In genomic region chr17:52810773-52811172, GRCm38 (mm10) we compare ENCODE assay signal across 14 mouse cellular contexts.
DNase-seq lines count a peak whose midpoint lies in the region; TF ChIP-seq lines count a peak whose summit lies in the region.
"Had no signal": no experiment of that assay in that cellular context is flagged by ENCODE, and none has a peak within 500 bp of the region (broad histone marks: within the 10 kb centered on the region; RNA-seq: fewer than 3 reads in every experiment).

No protein-coding gene starts in this region.

- WGBS in thymus, adult 2 months: 79% methylated on average over 1 of the region's 1 CpGs

- no peak overlapping the region for H3K27ac ChIP-seq in thymus, adult 2 months (ENCODE audit: control insufficient read depth, insufficient read depth, low read length)
- H3K27ac ChIP-seq: embryonic facial prominence, embryonic 12.5 days; layer of hippocampus, adult 2 months; limb, embryonic 12.5 days; macrophage had no signal

- intact Hi-C loops in heart, postnatal 25 days (cut with DNase I): no loop called here

- TF ChIP-seq POLR2A in thymus, adult 2 months (IDR thresholded peaks at IDR 0.05; ENCODE audit: control insufficient read depth, extremely low read depth, insufficient read depth, low read length, poor library complexity): no peak

- no peak overlapping the region for H3K4me3 ChIP-seq in thymus, adult 2 months (ENCODE audit: control insufficient read depth, insufficient read depth, low read length)
- H3K4me3 ChIP-seq: embryonic facial prominence, embryonic 12.5 days; layer of hippocampus, adult 2 months; limb, embryonic 12.5 days had no signal

- no peaks in the 10 kb centered on the region for H3K4me1 ChIP-seq in thymus, adult 2 months (replicated peaks; ENCODE audit: control insufficient read depth, insufficient read depth, low read length)
- H3K4me1 ChIP-seq: embryonic facial prominence, embryonic 12.5 days; limb, embryonic 12.5 days had no signal

- no peaks in the 10 kb centered on the region for H3K27me3 ChIP-seq in thymus, adult 2 months (ENCODE audit: control insufficient read depth, insufficient read depth, low read length)
- H3K27me3 ChIP-seq: embryonic facial prominence, embryonic 12.5 days; limb, embryonic 12.5 days had no signal

- TF ChIP-seq CTCF in thymus, adult 2 months (IDR thresholded peaks at IDR 0.05; ENCODE audit: borderline replicate concordance, control insufficient read depth, extremely low read depth, insufficient read depth, low read length, poor library complexity): no peak

- peak; percentile 5 to 23 for DNase-seq in heart, adult 18-20 months
- DNase-seq in heart, postnatal 25 days (ENCODE audit: low spot score): no peak
- peak; percentile 14 to 20 for DNase-seq in layer of hippocampus, postnatal 10 days (ENCODE audit: low spot score in 2 of 2)
- no peak for DNase-seq in layer of hippocampus, adult 11-12 months (ENCODE audit: low spot score)
- peak; percentile 95 for DNase-seq in Muller cell, postnatal 12 days (ENCODE audit: inconsistent ontology term)
- DNase-seq in adipocyte (ENCODE audit: low spot score): peak; percentile 31
- DNase-seq in embryo, embryonic 10 days (ENCODE audit: low spot score): no peak
- no peak for DNase-seq in thymus, adult 2 months
- DNase-seq: cerebellum, adult 11-12 months; spleen, adult 18-20 months had no signal

- H3K36me3 ChIP-seq in thymus, adult 2 months (ENCODE audit: control insufficient read depth, insufficient read depth, low read length): no peaks in the 10 kb centered on the region
- H3K36me3 ChIP-seq: embryonic facial prominence, embryonic 12.5 days; limb, embryonic 12.5 days had no signal

Comparison
In these comparisons a context has a peak if more than half of its experiments do, and no peak if none do; other contexts are left out.
1. DNase-seq: peak in heart, adult 18-20 months (2 of 2), layer of hippocampus, postnatal 10 days (2 of 2), Muller cell, postnatal 12 days (single experiment) and adipocyte (single experiment); none in heart, postnatal 25 days (single experiment), layer of hippocampus, adult 11-12 months (single experiment), embryo, embryonic 10 days (single experiment) and thymus, adult 2 months (single experiment).